Mouse (Mus musculus): ENCODE data around the gene Kcnk12. TPM values are rescaled to one million over a fixed set of nuclear protein-coding genes. Genes with fewer than 3 reads are reported as not detected.

Kcnk12 gene
- total and polyA plus RNA-seq, 3 experiments = not detected

DNA sequence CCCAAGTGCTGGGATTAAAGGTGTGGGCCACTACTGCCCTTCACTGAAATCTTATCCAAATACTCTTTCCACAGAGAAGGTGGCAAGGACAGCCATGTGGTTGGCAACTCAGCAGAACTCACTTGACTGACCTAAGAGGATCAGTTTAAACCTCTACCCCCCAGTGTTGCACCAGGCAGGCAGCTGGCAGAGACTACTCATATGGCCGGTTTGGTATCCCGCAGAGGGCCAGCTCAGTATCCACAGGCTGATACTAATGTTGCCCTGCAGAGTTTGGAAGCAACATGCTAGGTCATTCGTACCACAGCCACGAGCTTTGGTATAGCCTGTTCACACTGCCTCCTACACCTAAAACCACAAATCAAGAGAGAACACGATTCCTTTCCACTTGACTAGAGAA is 3.0 kb downstream of the Kcnk12 start:
- H3K9ac ChIP-seq (ENCODE audit: control insufficient read depth, low read depth, low read length, poor library complexity, severe bottlenecking) = no peak overlapping the region
- no peaks in the 10 kb centered on the region; a peak in 1 of 4 replicates for H3K27me3 ChIP-seq (ENCODE audit: control insufficient read depth in 1 of 2, insufficient read depth in 2 of 2, low read length in 2 of 2)
- TF ChIP-seq SMC3 (IDR thresholded peaks at IDR 0.05; ENCODE audit: low read depth, low read length) (no peak), RAD21 (IDR thresholded peaks at IDR 0.05; ENCODE audit: low read depth, low read length) (no peak)
- H3K79me2 ChIP-seq (ENCODE audit: control insufficient read depth, insufficient read depth, low read length, poor library complexity) = no peaks in the 10 kb centered on the region
- no peaks in the 10 kb centered on the region for H3K9me3 ChIP-seq (replicated peaks; ENCODE audit: insufficient read depth, low read length)
- H3K36me3 ChIP-seq (ENCODE audit: control insufficient read depth in 1 of 2, insufficient read depth in 2 of 2, low read length in 2 of 2) = no peaks in the 10 kb centered on the region
- no peak overlapping the region for H3K4me3 ChIP-seq (ENCODE audit: control insufficient read depth in 1 of 2, insufficient read depth in 1 of 2, low read depth in 2 of 2, low read length in 2 of 2)
- DNase-seq (ENCODE audit: low read depth, low spot score) = no peak
- no peak overlapping the region for H3K27ac ChIP-seq (ENCODE audit: control insufficient read depth, low read depth, low read length)
- no peaks in the 10 kb centered on the region for H3K4me1 ChIP-seq (ENCODE audit: control insufficient read depth in 1 of 2, insufficient read depth in 2 of 2, low read length in 2 of 2)

DNA sequence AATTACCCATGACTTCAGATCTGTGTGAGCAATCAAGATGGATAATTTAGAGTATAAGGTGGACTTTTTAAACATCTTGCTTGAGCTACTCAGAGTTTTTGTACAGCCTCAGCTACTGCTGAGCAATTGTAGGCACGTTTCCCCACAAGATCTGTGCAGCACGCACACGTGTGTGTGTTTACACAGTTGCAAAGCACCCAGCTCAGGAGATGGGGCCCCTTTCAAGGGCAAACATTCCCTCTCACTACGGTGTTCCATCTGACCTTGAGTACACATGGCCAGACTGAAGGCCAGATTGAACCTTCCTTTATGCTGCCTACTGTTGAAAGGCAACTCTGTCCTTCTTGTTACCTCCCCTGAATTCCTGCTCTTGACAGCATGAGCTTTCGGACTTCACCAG is 4.5 kb downstream of the Kcnk12 start:
- Histone ChIP-seq H3K4me3 (ENCODE audit: control insufficient read depth in 1 of 2, insufficient read depth in 1 of 2, low read depth in 2 of 2, low read length in 2 of 2) (no peak overlapping the region), H3K79me2 (ENCODE audit: control insufficient read depth, insufficient read depth, low read length, poor library complexity) (no peaks in the 10 kb centered on the region), H3K27ac (ENCODE audit: control insufficient read depth, low read depth, low read length) (no peak overlapping the region), H3K9me3 (replicated peaks; ENCODE audit: insufficient read depth, low read length) (no peaks in the 10 kb centered on the region), H3K4me1 (ENCODE audit: control insufficient read depth in 1 of 2, insufficient read depth in 2 of 2, low read length in 2 of 2) (no peaks in the 10 kb centered on the region), H3K27me3 (ENCODE audit: control insufficient read depth in 1 of 2, insufficient read depth in 2 of 2, low read length in 2 of 2) (no peaks in the 10 kb centered on the region), H3K36me3 (ENCODE audit: control insufficient read depth in 1 of 2, insufficient read depth in 2 of 2, low read length in 2 of 2) (no peaks in the 10 kb centered on the region), H3K9ac (ENCODE audit: control insufficient read depth, low read depth, low read length, poor library complexity, severe bottlenecking) (no peak overlapping the region)
- DNase-seq (ENCODE audit: low read depth, low spot score) = no peak
- TF ChIP-seq EP300 (IDR thresholded peaks at IDR 0.05; ENCODE audit: low read depth in 1 of 2, low read length in 2 of 2) = no peak
- TF ChIP-seq ZMIZ1 (IDR thresholded peaks at IDR 0.05; ENCODE audit: low read depth, low read length) = no peak
- no peak for TF ChIP-seq MAFK (IDR thresholded peaks at IDR 0.05; ENCODE audit: borderline replicate concordance, low read depth, low read length)
- TF ChIP-seq CTCF (IDR thresholded peaks at IDR 0.05 in 2 of 3, conservative IDR thresholded peaks at IDR 0.05 in 1 of 3; ENCODE audit: control insufficient read depth in 1 of 3, insufficient read depth in 1 of 3, low read depth in 2 of 3, low read length in 3 of 3, poor library complexity in 1 of 3, severe bottlenecking in 1 of 3) = no peak
- TF ChIP-seq RCOR1 (IDR thresholded peaks at IDR 0.05; ENCODE audit: low read depth, low read length) = no peak
- no peak for TF ChIP-seq TBP (IDR thresholded peaks at IDR 0.05; ENCODE audit: low read depth, low read length)
- TF ChIP-seq MEF2A (IDR thresholded peaks at IDR 0.05; ENCODE audit: extremely low read depth, insufficient replicate concordance, low read depth, low read length, poor library complexity, severe bottlenecking) = no peak
- TF ChIP-seq ELF1 (IDR thresholded peaks at IDR 0.05; ENCODE audit: low read depth, low read length) = no peak
- no peak for TF ChIP-seq MAZ (IDR thresholded peaks at IDR 0.05; ENCODE audit: low read depth, low read length)
- no peak for TF ChIP-seq ETS1 (IDR thresholded peaks at IDR 0.05; ENCODE audit: low read depth, low read length)
- TF ChIP-seq BHLHE40 (IDR thresholded peaks at IDR 0.05; ENCODE audit: borderline replicate concordance, low read depth, low read length) = no peak
- no peak for TF ChIP-seq E2F4 (IDR thresholded peaks at IDR 0.05; ENCODE audit: borderline replicate concordance, low read depth, low read length)
- no peak for TF ChIP-seq JUND (IDR thresholded peaks at IDR 0.05; ENCODE audit: low read depth, low read length)
- no peak for TF ChIP-seq USF1 (IDR thresholded peaks at IDR 0.05; ENCODE audit: low read depth, low read length)
